Mouse (Mus musculus): ENCODE measurements around the gene Lrrc28. TPM values are rescaled to one million over a fixed set of nuclear protein-coding genes. Genes with fewer than 3 reads are reported as not detected.

Lrrc28 gene
- total and polyA plus RNA-seq, 3 experiments: 9.7 to 16.0 TPM; not detected in 1

GRCm38 (mm10) chr7:67530981-67531380, 114.1 kb downstream of the Lrrc28 start:
- H3K9ac ChIP-seq (ENCODE audit: control insufficient read depth, low read depth, low read length, poor library complexity, severe bottlenecking): no peak overlapping the region
- no peak overlapping the region for H3K4me3 ChIP-seq (ENCODE audit: control insufficient read depth in 1 of 2, insufficient read depth in 1 of 2, low read depth in 2 of 2, low read length in 2 of 2)
- no peaks in the 10 kb centered on the region for H3K27me3 ChIP-seq (ENCODE audit: control insufficient read depth in 1 of 2, insufficient read depth in 2 of 2, low read length in 2 of 2)
- peaks cover 2 to 7% of the 10 kb centered on the region in 2 experiments; a peak in 2 of 4 replicates for H3K4me1 ChIP-seq (ENCODE audit: control insufficient read depth in 1 of 2, insufficient read depth in 2 of 2, low read length in 2 of 2)
- no peaks in the 10 kb centered on the region for H3K36me3 ChIP-seq (ENCODE audit: control insufficient read depth in 1 of 2, insufficient read depth in 2 of 2, low read length in 2 of 2)
- no peaks in the 10 kb centered on the region for H3K79me2 ChIP-seq (ENCODE audit: control insufficient read depth, insufficient read depth, low read length, poor library complexity)
- TF ChIP-seq SMC3 (IDR thresholded peaks at IDR 0.05; ENCODE audit: low read depth, low read length): no peak
- TF ChIP-seq TBP (IDR thresholded peaks at IDR 0.05; ENCODE audit: low read depth, low read length): no peak
- no peak for TF ChIP-seq ELF1 (IDR thresholded peaks at IDR 0.05; ENCODE audit: low read depth, low read length)
- no peak for TF ChIP-seq POLR2AphosphoS5 (IDR thresholded peaks at IDR 0.05; ENCODE audit: borderline replicate concordance, low read depth, low read length)
- no peak for TF ChIP-seq SIN3A (IDR thresholded peaks at IDR 0.05; ENCODE audit: low read length)
- TF ChIP-seq MAFK (IDR thresholded peaks at IDR 0.05; ENCODE audit: borderline replicate concordance, low read depth, low read length): no peak
- TF ChIP-seq NELFE (IDR thresholded peaks at IDR 0.05; ENCODE audit: low read depth, low read length): no peak
- TF ChIP-seq JUND (IDR thresholded peaks at IDR 0.05; ENCODE audit: low read depth, low read length): no peak
- TF ChIP-seq RAD21 (IDR thresholded peaks at IDR 0.05; ENCODE audit: low read depth, low read length): no peak
- TF ChIP-seq KAT2A (conservative IDR thresholded peaks at IDR 0.05; ENCODE audit: low read depth, low read length): no peak
- TF ChIP-seq MAX (IDR thresholded peaks at IDR 0.05; ENCODE audit: low read length): no peak
- no peak for TF ChIP-seq EP300 (IDR thresholded peaks at IDR 0.05; ENCODE audit: low read depth in 1 of 2, low read length in 2 of 2)
- no peak for TF ChIP-seq E2F4 (IDR thresholded peaks at IDR 0.05; ENCODE audit: borderline replicate concordance, low read depth, low read length)
- no peak for DNase-seq (ENCODE audit: low read depth, low spot score)
- no peak overlapping the region for H3K27ac ChIP-seq (ENCODE audit: control insufficient read depth, low read depth, low read length)
- H3K9me3 ChIP-seq (replicated peaks; ENCODE audit: insufficient read depth, low read length): no peaks in the 10 kb centered on the region

DNA sequence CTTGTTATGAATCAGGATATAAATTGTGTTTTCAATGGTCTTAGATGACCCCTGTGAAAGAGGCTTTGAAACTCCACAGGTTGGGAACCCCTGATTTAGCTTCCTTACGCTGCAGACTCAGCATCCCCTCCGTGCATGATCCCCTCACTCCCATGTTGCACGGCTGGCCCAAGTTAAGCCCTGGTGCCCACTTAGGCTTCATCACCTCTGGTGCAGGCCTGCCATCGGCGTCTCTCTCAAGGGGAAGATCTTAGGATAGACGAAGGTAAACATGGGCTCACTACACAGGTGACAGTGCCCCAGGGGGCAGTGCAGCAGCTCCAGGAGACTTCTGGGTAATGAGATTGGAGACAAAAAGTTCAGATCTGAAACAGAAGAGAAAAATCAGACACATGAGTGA, 115.7 kb downstream of the Lrrc28 start:
- Histone ChIP-seq H3K9ac (ENCODE audit: control insufficient read depth, low read depth, low read length, poor library complexity, severe bottlenecking) (no peak overlapping the region), H3K4me3 (ENCODE audit: control insufficient read depth in 1 of 2, insufficient read depth in 1 of 2, low read depth in 2 of 2, low read length in 2 of 2) (no peak overlapping the region), H3K79me2 (ENCODE audit: control insufficient read depth, insufficient read depth, low read length, poor library complexity) (no peaks in the 10 kb centered on the region), H3K27me3 (ENCODE audit: control insufficient read depth in 1 of 2, insufficient read depth in 2 of 2, low read length in 2 of 2) (no peaks in the 10 kb centered on the region), H3K4me1 (ENCODE audit: control insufficient read depth in 1 of 2, insufficient read depth in 2 of 2, low read length in 2 of 2) (peaks cover 2 to 7% of the 10 kb centered on the region in 2 experiments; a peak in 2 of 4 replicates), H3K9me3 (replicated peaks; ENCODE audit: insufficient read depth, low read length) (no peaks in the 10 kb centered on the region), H3K36me3 (ENCODE audit: control insufficient read depth in 1 of 2, insufficient read depth in 2 of 2, low read length in 2 of 2) (no peaks in the 10 kb centered on the region), H3K27ac (ENCODE audit: control insufficient read depth, low read depth, low read length) (no peak overlapping the region)
- TF ChIP-seq MAFK (IDR thresholded peaks at IDR 0.05; ENCODE audit: borderline replicate concordance, low read depth, low read length): no peak
- no peak for DNase-seq (ENCODE audit: low read depth, low spot score)

- no peaks in the 10 kb centered on the region for H3K27me3 ChIP-seq (ENCODE audit: control insufficient read depth in 1 of 2, insufficient read depth in 2 of 2, low read length in 2 of 2)
- H3K4me1 ChIP-seq (ENCODE audit: control insufficient read depth in 1 of 2, insufficient read depth in 2 of 2, low read length in 2 of 2): peaks cover 4 to 10% of the 10 kb centered on the region in 2 experiments; a peak in 3 of 4 replicates
- no peaks in the 10 kb centered on the region for H3K79me2 ChIP-seq (ENCODE audit: control insufficient read depth, insufficient read depth, low read length, poor library complexity)
- H3K36me3 ChIP-seq (ENCODE audit: control insufficient read depth in 1 of 2, insufficient read depth in 2 of 2, low read length in 2 of 2): peaks cover 0 to 2% of the 10 kb centered on the region in 2 experiments; a peak in 1 of 4 replicates
- H3K9ac ChIP-seq (ENCODE audit: control insufficient read depth, low read depth, low read length, poor library complexity, severe bottlenecking): no peak overlapping the region
- DNase-seq (ENCODE audit: low read depth, low spot score): no peak
- no peak overlapping the region for H3K27ac ChIP-seq (ENCODE audit: control insufficient read depth, low read depth, low read length)
- H3K4me3 ChIP-seq (ENCODE audit: control insufficient read depth in 1 of 2, insufficient read depth in 1 of 2, low read depth in 2 of 2, low read length in 2 of 2): no peak overlapping the region
- H3K9me3 ChIP-seq (replicated peaks; ENCODE audit: insufficient read depth, low read length): no peaks in the 10 kb centered on the region
- TF ChIP-seq HCFC1 (IDR thresholded peaks at IDR 0.05; ENCODE audit: low read depth, low read length) (no peak), ZKSCAN1 (IDR thresholded peaks at IDR 0.05; ENCODE audit: low read depth, low read length) (no peak), UBTF (IDR thresholded peaks at IDR 0.05; ENCODE audit: borderline replicate concordance, insufficient read depth, low read depth, low read length) (no peak), MXI1 (IDR thresholded peaks at IDR 0.05; ENCODE audit: low read depth, low read length) (no peak), MAFK (IDR thresholded peaks at IDR 0.05; ENCODE audit: borderline replicate concordance, low read depth, low read length) (no peak), USF1 (IDR thresholded peaks at IDR 0.05; ENCODE audit: low read depth, low read length) (no peak), ELF1 (IDR thresholded peaks at IDR 0.05; ENCODE audit: low read depth, low read length) (no peak), MEF2A (IDR thresholded peaks at IDR 0.05; ENCODE audit: extremely low read depth, insufficient replicate concordance, low read depth, low read length, poor library complexity, severe bottlenecking) (no peak), EP300 (IDR thresholded peaks at IDR 0.05; ENCODE audit: low read depth in 1 of 2, low read length in 2 of 2) (no peak), KAT2A (conservative IDR thresholded peaks at IDR 0.05; ENCODE audit: low read depth, low read length) (no peak), USF2 (IDR thresholded peaks at IDR 0.05; ENCODE audit: borderline replicate concordance in 1 of 2, insufficient read depth in 1 of 2, low read depth in 1 of 2, low read length in 2 of 2) (no peak), MAZ (IDR thresholded peaks at IDR 0.05; ENCODE audit: low read depth, low read length) (no peak), ETS1 (IDR thresholded peaks at IDR 0.05; ENCODE audit: low read depth, low read length) (no peak), MYC (IDR thresholded peaks at IDR 0.05; ENCODE audit: low read depth, low read length) (no peak), SIN3A (IDR thresholded peaks at IDR 0.05; ENCODE audit: low read length) (no peak), ZC3H11A (IDR thresholded peaks at IDR 0.05; ENCODE audit: low read depth, low read length) (no peak), CTCF (IDR thresholded peaks at IDR 0.05 in 2 of 3, conservative IDR thresholded peaks at IDR 0.05 in 1 of 3; ENCODE audit: control insufficient read depth in 1 of 3, insufficient read depth in 1 of 3, low read depth in 2 of 3, low read length in 3 of 3, poor library complexity in 1 of 3, severe bottlenecking in 1 of 3) (no peak)
These were observed 116.2 kb downstream of the Lrrc28 start for GRCm38 (mm10) chr7:67528821-67529221.
